Mouse (Mus musculus): ENCODE results near the gene Schip1. TPM values are rescaled to one million over a fixed set of nuclear protein-coding genes. Genes with fewer than 3 reads are reported as not detected.

Gene Schip1
- polyA plus RNA-seq, 1 experiment from 2014 or later, result 163 TPM

GRCm38 (mm10) chr3:68493586-68494295, 429.1 kb downstream of the Schip1 start:
- no peaks in the 10 kb centered on the region for H3K36me3 ChIP-seq (replicated peaks; ENCODE audit: control insufficient read depth, insufficient read depth)
- peak overlapping the region; percentile 99 for H3K4me2 ChIP-seq (replicated peaks)
- under 1% methylated on average over 66 of the region's 70 CpGs for WGBS
- H3K27ac ChIP-seq, result peak overlapping the region; percentile 82
- 0 out of 2 replicates have a peak, but pooled peaks cover 4% of the 10 kb centered on the region for H3K27me3 ChIP-seq (ENCODE audit: control insufficient read depth, insufficient read depth, low read length)
- H3K9me3 ChIP-seq (ENCODE audit: control insufficient read depth, low read length), result no peaks in the 10 kb centered on the region
- peak overlapping the region; percentile 79 for H3K9ac ChIP-seq
- DNase-seq (ENCODE audit: low spot score), result peak; percentile 72
- 0 out of 2 replicates have a peak, but pooled peaks cover 4% of the 10 kb centered on the region for H3K4me1 ChIP-seq (replicated peaks; ENCODE audit: control insufficient read depth, insufficient read depth, low read length)
- ATAC-seq (ENCODE audit: low FRiP score), result peak; percentile 83
- H3K4me3 ChIP-seq (replicated peaks; ENCODE audit: low read length), result peak overlapping the region; percentile 75

GRCm38 (mm10) chr3:68494296-68495095, 429.9 kb downstream of the Schip1 start:
- H3K4me3 ChIP-seq (replicated peaks; ENCODE audit: low read length), result peak overlapping the region; percentile 75
- no peaks in the 10 kb centered on the region for H3K36me3 ChIP-seq (replicated peaks; ENCODE audit: control insufficient read depth, insufficient read depth)
- H3K4me1 ChIP-seq (replicated peaks; ENCODE audit: control insufficient read depth, insufficient read depth, low read length), result 0 out of 2 replicates have a peak, but pooled peaks cover 4% of the 10 kb centered on the region
- H3K27ac ChIP-seq, result peak overlapping the region; percentile 82
- H3K4me2 ChIP-seq (replicated peaks), result peak overlapping the region; percentile 99
- no peaks in the 10 kb centered on the region for H3K9me3 ChIP-seq (ENCODE audit: control insufficient read depth, low read length)
- under 1% methylated on average over 60 of the region's 68 CpGs for WGBS
- DNase-seq (ENCODE audit: low spot score), result no peak
- 0 out of 2 replicates have a peak, but pooled peaks cover 4% of the 10 kb centered on the region for H3K27me3 ChIP-seq (ENCODE audit: control insufficient read depth, insufficient read depth, low read length)
- peak; percentile 0 for ATAC-seq (ENCODE audit: low FRiP score)
- peak overlapping the region; percentile 79 for H3K9ac ChIP-seq

- ATAC-seq (ENCODE audit: low FRiP score) (peak; percentile 56), DNase-seq (ENCODE audit: low spot score) (no peak)
- H3K4me3 ChIP-seq (replicated peaks; ENCODE audit: low read length), result peak overlapping the region; percentile 75
- H3K27ac ChIP-seq, result peak overlapping the region; percentile 82
- H3K4me1 ChIP-seq (replicated peaks; ENCODE audit: control insufficient read depth, insufficient read depth, low read length), result 0 out of 2 replicates have a peak, but pooled peaks cover 4% of the 10 kb centered on the region
- H3K36me3 ChIP-seq (replicated peaks; ENCODE audit: control insufficient read depth, insufficient read depth), result no peaks in the 10 kb centered on the region
- peak overlapping the region; percentile 79 for H3K9ac ChIP-seq
- H3K9me3 ChIP-seq (ENCODE audit: control insufficient read depth, low read length), result no peaks in the 10 kb centered on the region
- 0 out of 2 replicates have a peak, but pooled peaks cover 4% of the 10 kb centered on the region for H3K27me3 ChIP-seq (ENCODE audit: control insufficient read depth, insufficient read depth, low read length)
- peak overlapping the region; percentile 99 for H3K4me2 ChIP-seq (replicated peaks)
- under 1% methylated on average over 38 of the region's 38 CpGs for WGBS
These were observed 430.6 kb downstream of the Schip1 start for GRCm38 (mm10) chr3:68495096-68495735.

- no peak for DNase-seq (ENCODE audit: low spot score)
- 0 out of 2 replicates have a peak, but pooled peaks have one; percentile 9 for ATAC-seq (ENCODE audit: low FRiP score)
- Histone ChIP-seq H3K36me3 (replicated peaks; ENCODE audit: control insufficient read depth, insufficient read depth) (no peaks in the 10 kb centered on the region), H3K4me2 (replicated peaks) (peak overlapping the region; percentile 99), H3K9me3 (ENCODE audit: control insufficient read depth, low read length) (no peaks in the 10 kb centered on the region), H3K4me1 (replicated peaks; ENCODE audit: control insufficient read depth, insufficient read depth, low read length) (0 out of 2 replicates have a peak, but pooled peaks cover 4% of the 10 kb centered on the region), H3K27ac (peak overlapping the region; percentile 82), H3K27me3 (ENCODE audit: control insufficient read depth, insufficient read depth, low read length) (0 out of 2 replicates have a peak, but pooled peaks cover 4% of the 10 kb centered on the region), H3K9ac (peak overlapping the region; percentile 79), H3K4me3 (replicated peaks; ENCODE audit: low read length) (peak overlapping the region; percentile 75)
- 2% methylated on average over 9 of the region's 9 CpGs for WGBS
These were observed 431.2 kb downstream of the Schip1 start for GRCm38 (mm10) chr3:68495736-68496242.

- 60% methylated on average over 6 of the region's 6 CpGs for WGBS
- peak overlapping the region; percentile 75 for H3K4me3 ChIP-seq (replicated peaks; ENCODE audit: low read length)
- H3K27me3 ChIP-seq (ENCODE audit: control insufficient read depth, insufficient read depth, low read length), result 0 out of 2 replicates have a peak, but pooled peaks cover 4% of the 10 kb centered on the region
- ATAC-seq (ENCODE audit: low FRiP score) (no peak), DNase-seq (ENCODE audit: low spot score) (no peak)
- no peak overlapping the region for H3K9ac ChIP-seq
- H3K9me3 ChIP-seq (ENCODE audit: control insufficient read depth, low read length), result no peaks in the 10 kb centered on the region
- H3K4me2 ChIP-seq (replicated peaks), result peak overlapping the region; percentile 99
- 0 out of 2 replicates have a peak, but pooled peaks cover 4% of the 10 kb centered on the region for H3K4me1 ChIP-seq (replicated peaks; ENCODE audit: control insufficient read depth, insufficient read depth, low read length)
- H3K36me3 ChIP-seq (replicated peaks; ENCODE audit: control insufficient read depth, insufficient read depth), result no peaks in the 10 kb centered on the region
- H3K27ac ChIP-seq, result no peak overlapping the region
These were observed 431.9 kb downstream of the Schip1 start for GRCm38 (mm10) chr3:68496513-68496912.

GRCm38 (mm10) chr3:68499532-68500152, 435.0 kb downstream of the Schip1 start:
- Histone ChIP-seq H3K36me3 (replicated peaks; ENCODE audit: control insufficient read depth, insufficient read depth) (0 out of 2 replicates have a peak, but pooled peaks cover 4% of the 10 kb centered on the region), H3K27ac (no peak overlapping the region), H3K4me3 (replicated peaks; ENCODE audit: low read length) (no peak overlapping the region), H3K4me1 (replicated peaks; ENCODE audit: control insufficient read depth, insufficient read depth, low read length) (0 out of 2 replicates have a peak, but pooled peaks cover 4% of the 10 kb centered on the region), H3K4me2 (replicated peaks) (no peak overlapping the region), H3K27me3 (ENCODE audit: control insufficient read depth, insufficient read depth, low read length) (no peaks in the 10 kb centered on the region), H3K9ac (no peak overlapping the region), H3K9me3 (ENCODE audit: control insufficient read depth, low read length) (no peaks in the 10 kb centered on the region)
- no peak for ATAC-seq (ENCODE audit: low FRiP score)
- DNase-seq (ENCODE audit: low spot score), result no peak
- WGBS, result 91% methylated on average over 6 of the region's 6 CpGs

GRCm38 (mm10) chr3:68504838-68505237, 440.2 kb downstream of the Schip1 start:
- H3K27ac ChIP-seq, result no peak overlapping the region
- no peak for ATAC-seq (ENCODE audit: low FRiP score)
- DNase-seq (ENCODE audit: low spot score), result no peak
- no peak overlapping the region for H3K4me3 ChIP-seq (replicated peaks; ENCODE audit: low read length)
- no peak overlapping the region for H3K4me2 ChIP-seq (replicated peaks)
- H3K27me3 ChIP-seq (ENCODE audit: control insufficient read depth, insufficient read depth, low read length), result no peaks in the 10 kb centered on the region
- H3K36me3 ChIP-seq (replicated peaks; ENCODE audit: control insufficient read depth, insufficient read depth), result 0 out of 2 replicates have a peak, but pooled peaks cover 4% of the 10 kb centered on the region
- 87% methylated on average over 3 of the region's 3 CpGs for WGBS
- no peak overlapping the region for H3K9ac ChIP-seq
- H3K9me3 ChIP-seq (ENCODE audit: control insufficient read depth, low read length), result no peaks in the 10 kb centered on the region
- 0 out of 2 replicates have a peak, but pooled peaks cover 6% of the 10 kb centered on the region for H3K4me1 ChIP-seq (replicated peaks; ENCODE audit: control insufficient read depth, insufficient read depth, low read length)

- no peak for DNase-seq (ENCODE audit: low spot score)
These were observed 442.2 kb downstream of the Schip1 start for GRCm38 (mm10) chr3:68506769-68507318.

More at GRCm38 (mm10) chr3:68506769-68507318, 442.2 kb downstream of the Schip1 start:
- H3K36me3 ChIP-seq (replicated peaks; ENCODE audit: control insufficient read depth, insufficient read depth), result 0 out of 2 replicates have a peak, but pooled peaks cover 4% of the 10 kb centered on the region
- no peak overlapping the region for H3K4me2 ChIP-seq (replicated peaks)
- 0 out of 2 replicates have a peak, but pooled peaks cover 6% of the 10 kb centered on the region for H3K4me1 ChIP-seq (replicated peaks; ENCODE audit: control insufficient read depth, insufficient read depth, low read length)
- H3K4me3 ChIP-seq (replicated peaks; ENCODE audit: low read length), result no peak overlapping the region
- H3K9ac ChIP-seq, result no peak overlapping the region
- no peak overlapping the region for H3K27ac ChIP-seq
- no peaks in the 10 kb centered on the region for H3K27me3 ChIP-seq (ENCODE audit: control insufficient read depth, insufficient read depth, low read length)
- ATAC-seq (ENCODE audit: low FRiP score), result no peak
- H3K9me3 ChIP-seq (ENCODE audit: control insufficient read depth, low read length), result no peaks in the 10 kb centered on the region
- 77% methylated on average over 7 of the region's 7 CpGs for WGBS

Data from hindbrain, embryonic 14.5 days (tissue).